Mouse (Mus musculus): ENCODE data around the gene Olfr199. TPM values are rescaled to one million over a fixed set of nuclear protein-coding genes. Genes with fewer than 3 reads are reported as not detected.

The Olfr199 gene
- not detected for total RNA-seq (2023)

DNA sequence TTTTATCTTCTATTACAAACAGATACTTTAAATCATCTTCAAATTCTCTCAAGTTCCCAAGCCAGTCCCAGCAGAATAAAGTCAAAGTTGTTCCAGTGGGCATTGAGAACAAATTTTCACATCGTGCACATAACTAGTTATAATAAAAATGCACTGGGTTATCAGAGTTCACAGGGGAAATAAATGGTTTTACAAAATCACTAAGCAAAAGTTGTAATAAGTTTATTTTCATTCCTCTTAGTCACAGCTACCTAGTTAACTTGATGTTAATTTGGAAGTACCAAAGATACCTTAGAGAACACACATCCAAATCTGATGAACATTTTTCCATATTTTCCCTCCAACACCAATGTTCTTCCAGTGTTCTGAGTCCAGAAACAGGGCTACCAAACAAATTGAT, at the start of gene Olfr199:
Gene Olfr199, minus strand, starts transcription at position 101 of the 400 bp plus-strand sequence.

DNA sequence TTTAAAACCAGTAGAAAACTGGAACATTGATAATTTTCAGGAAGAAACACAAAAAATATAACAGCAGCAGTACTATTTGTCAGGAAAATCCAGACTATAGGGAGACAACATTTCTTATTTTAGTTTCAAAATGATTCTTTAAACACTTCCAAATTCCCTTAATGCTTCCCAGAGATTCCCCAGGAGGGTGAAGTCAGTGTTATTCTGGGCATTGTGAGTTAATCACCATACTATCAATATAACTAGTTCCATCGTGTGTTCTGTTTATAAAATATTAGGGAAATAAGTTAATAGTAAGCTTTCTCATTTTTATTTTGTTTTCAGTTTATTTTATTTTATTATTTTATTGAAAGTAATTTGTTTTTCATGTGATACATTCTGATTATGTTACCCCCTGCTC, 16.1 kb downstream of the Olfr199 start, which contains the start of gene Olfr198:
Gene Olfr198, minus strand, starts transcription at position 101 of the 400 bp plus-strand sequence.

DNA sequence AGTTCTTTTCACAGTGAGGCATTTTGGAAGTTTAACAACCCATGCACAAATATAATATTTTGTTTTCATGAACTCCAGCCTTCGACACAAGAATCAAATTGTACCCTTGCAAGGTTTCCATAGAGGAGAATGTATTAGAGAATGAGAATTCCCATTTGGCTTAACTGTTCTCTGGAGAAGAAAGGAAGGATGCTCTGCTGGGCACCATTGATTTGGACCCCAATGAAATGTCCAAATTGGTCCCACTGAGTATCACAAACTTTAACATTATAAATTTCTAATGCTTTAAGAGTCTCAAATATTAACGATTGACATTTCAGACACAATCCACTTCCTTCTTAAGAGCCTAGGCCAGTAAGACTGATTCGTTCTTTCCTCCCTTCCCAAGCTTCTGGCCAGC, 49.2 kb downstream of the Olfr199 start, which contains the start of gene Olfr196:
Gene Olfr196, minus strand, starts transcription at position 101 of the 400 bp plus-strand sequence.

Other genes starting within 250 kb of the Olfr199 start
- gene Olfr183, start 224.4 kb downstream of the Olfr199 start, total RNA-seq (2023), result not detected
- gene Olfr186, start 189.5 kb downstream of the Olfr199 start, total RNA-seq (2023), result not detected
- gene Olfr187, start 180.0 kb downstream of the Olfr199 start, total RNA-seq (2023), result not detected
- not detected for gene Olfr190, start 141.8 kb downstream of the Olfr199 start, total RNA-seq (2023)
- not detected for gene Olfr191, start 129.9 kb downstream of the Olfr199 start, total RNA-seq (2023)
- not detected for gene Olfr193, start 107.9 kb downstream of the Olfr199 start, total RNA-seq (2023)
- gene Olfr194, start 98.7 kb downstream of the Olfr199 start, total RNA-seq (2023), result not detected
- gene Olfr195, start 72.7 kb downstream of the Olfr199 start, total RNA-seq (2023), result not detected
- not detected for gene Olfr196, start 49.3 kb downstream of the Olfr199 start, total RNA-seq (2023)
- gene Olfr198, start 16.2 kb downstream of the Olfr199 start, total RNA-seq (2023), result not detected
- not detected for gene Olfr201, start 52.9 kb upstream of the Olfr199 start, total RNA-seq (2023)
- gene Olfr202, start 67.0 kb upstream of the Olfr199 start, total RNA-seq (2023), result not detected
- gene Olfr203, start 79.1 kb upstream of the Olfr199 start, total RNA-seq (2023), result not detected
- not detected for gene Olfr204, start 98.5 kb upstream of the Olfr199 start, total RNA-seq (2023)
- gene Olfr205, start 111.4 kb upstream of the Olfr199 start, total RNA-seq (2023), result not detected
- gene Olfr206, start 129.5 kb upstream of the Olfr199 start, total RNA-seq (2023), result not detected
- not detected for gene Olfr209, start 144.2 kb upstream of the Olfr199 start, total RNA-seq (2023)
- gene Gabrr3, start 187.6 kb upstream of the Olfr199 start, total RNA-seq (2023), result not detected

All from neutrophil, adult 59 days (primary cell).